Mouse (Mus musculus) liver, postnatal 0 days (tissue): ENCODE measurements around the gene 4632433K11Rik.

Experiments used
- CTCF ChIP-seq: sonication (generic); IDR thresholded peaks from 2 replicates; pipeline ENCODE4 v1.5.1; 2016; ENCODE audit warnings: antibody characterized with exemption, low read depth
- EP300 ChIP-seq: IDR thresholded peaks from 2 replicates; pipeline ENCODE4 v1.6.1; 2016; ENCODE audit warnings: antibody characterized with exemption, low read depth, mild to moderate bottlenecking

GRCm38 (mm10) chr7:5020685-5021084 lies 13.2 kb upstream of the 4632433K11Rik start:
- TF ChIP-seq CTCF (no peak), EP300 (no peak)
